In the genomic region with DNA sequence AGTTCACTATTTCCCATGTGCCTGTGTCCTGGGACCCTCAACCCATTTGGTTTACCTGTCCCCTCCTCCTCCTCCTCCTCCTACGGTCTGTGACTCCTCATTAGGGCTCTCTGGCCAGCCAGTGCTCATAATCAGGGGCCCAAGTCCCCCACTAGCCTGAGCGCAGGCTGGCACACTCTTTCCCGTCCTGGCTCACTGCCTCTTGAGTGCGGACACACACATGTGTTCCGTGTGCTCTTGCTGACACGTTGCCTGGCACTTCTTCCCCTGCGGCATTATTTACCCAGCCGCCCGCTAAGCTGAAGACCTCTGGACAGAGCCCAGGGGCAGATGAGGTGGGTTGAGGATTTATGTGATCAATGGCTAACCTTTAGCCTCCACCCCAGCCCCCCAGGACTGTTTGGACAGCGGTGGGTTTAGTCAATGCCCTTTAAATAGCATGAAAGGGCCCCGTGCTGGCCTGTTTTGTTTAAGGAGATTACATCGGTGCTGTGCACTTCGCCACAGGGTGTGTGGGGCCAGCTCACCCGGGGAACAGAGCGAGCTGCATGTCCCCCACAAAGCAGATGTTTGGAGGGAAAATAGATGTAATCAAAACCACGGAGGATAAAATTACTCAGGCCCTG, we compare ENCODE assay signal across 17 mouse cellular contexts. TPM values are rescaled to one million over a fixed set of nuclear protein-coding genes. Genes with fewer than 3 reads are reported as not detected.
DNase-seq lines count a peak whose midpoint lies in the region; ATAC-seq and TF ChIP-seq lines count a peak whose summit lies in the region.
"Had no signal": no experiment of that assay in that cellular context is flagged by ENCODE, and none has a peak within 500 bp of the region (broad histone marks: within the 10 kb centered on the region; RNA-seq: fewer than 3 reads in every experiment).

No protein-coding gene starts in this region.

- H3K27me3 ChIP-seq in embryonic facial prominence, embryonic 15.5 days = no peaks in the 10 kb centered on the region
- peaks cover 45% of the 10 kb centered on the region for H3K27me3 ChIP-seq in midbrain, embryonic 11.5 days (ENCODE audit: control insufficient read depth, insufficient read depth, low read length)
- H3K27me3 ChIP-seq in forebrain, embryonic 14.5 days (replicated peaks; ENCODE audit: control insufficient read depth, insufficient read depth, low read length) = peaks cover 5% of the 10 kb centered on the region; the same call in 1 of the 2 replicates

- no peaks in the 10 kb centered on the region for H3K9me3 ChIP-seq in embryonic facial prominence, embryonic 15.5 days (replicated peaks)
- H3K9me3 ChIP-seq in midbrain, embryonic 11.5 days (ENCODE audit: control insufficient read depth, low read length) = no peaks in the 10 kb centered on the region
- H3K9me3 ChIP-seq in forebrain, embryonic 14.5 days (replicated peaks; ENCODE audit: control insufficient read depth, low read length) = no peaks in the 10 kb centered on the region
- H3K9me3 ChIP-seq: limb, embryonic 15.5 days had no signal

- intact Hi-C loops in gastrocnemius, adult 2 months (cut with DNase I) = no loop called here
- intact Hi-C loops in gastrocnemius, postnatal 14 days (cut with DNase I; ENCODE audit: low total_unique reads) = no loop called here

- no peak overlapping the region for H3K4me3 ChIP-seq in gastrocnemius, adult 2 months
- H3K4me3 ChIP-seq in embryonic facial prominence, embryonic 15.5 days (replicated peaks) = no peak overlapping the region
- no peak overlapping the region for H3K4me3 ChIP-seq in midbrain, embryonic 11.5 days (ENCODE audit: low read depth, low read length)
- no peak overlapping the region for H3K4me3 ChIP-seq in forebrain, embryonic 14.5 days (ENCODE audit: low read depth, low read length)
- H3K4me3 ChIP-seq: forebrain, embryonic 13.5 days; heart, adult 2 months; limb, embryonic 15.5 days had no signal

- 13% methylated on average over 16 of the region's 16 CpGs for WGBS in embryonic facial prominence, embryonic 15.5 days
- WGBS in midbrain, embryonic 11.5 days = 4% methylated on average over 16 of the region's 16 CpGs
- 9% methylated on average over 16 of the region's 16 CpGs for WGBS in forebrain, embryonic 14.5 days

- H3K4me2 ChIP-seq in embryonic facial prominence, embryonic 15.5 days (replicated peaks) = peak overlapping the region; percentile 24
- H3K4me2 ChIP-seq in midbrain, embryonic 11.5 days = peak overlapping the region; percentile 19; the same call in 1 of the 2 replicates
- H3K4me2 ChIP-seq in forebrain, embryonic 14.5 days (ENCODE audit: low read length) = no peak overlapping the region
- H3K4me2 ChIP-seq: forebrain, embryonic 13.5 days; limb, embryonic 15.5 days had no signal

- no peak for TF ChIP-seq CTCF in gastrocnemius, adult 2 months (IDR thresholded peaks at IDR 0.05)

- H3K9ac ChIP-seq in embryonic facial prominence, embryonic 15.5 days = no peak overlapping the region
- 0 out of 2 replicates have a peak overlapping the region, but pooled peaks have one; percentile 27 for H3K9ac ChIP-seq in midbrain, embryonic 11.5 days (ENCODE audit: low read length)
- no peak overlapping the region for H3K9ac ChIP-seq in forebrain, embryonic 14.5 days (ENCODE audit: low read length)
- H3K9ac ChIP-seq: forebrain, embryonic 13.5 days; limb, embryonic 15.5 days had no signal

- peak; percentile 24 for DNase-seq in gastrocnemius, adult 2 months
- DNase-seq in gastrocnemius, postnatal 14 days = no peak
- peak; percentile 54 for DNase-seq in embryo, embryonic 10.5 days (ENCODE audit: low spot score)
- peak; percentile 89 for DNase-seq in midbrain, embryonic 11.5 days (ENCODE audit: low spot score, missing footprints)
- no peak for DNase-seq in spleen, postnatal 36 days (ENCODE audit: low spot score in 2 of 2)
- no peak for DNase-seq in forebrain, embryonic 14.5 days (ENCODE audit: low spot score)
- DNase-seq in kidney, adult 11 months = no peak
- DNase-seq: cerebellum, adult 2 months; heart, adult 2 months; heart, postnatal 4 days; kidney, postnatal 10 days; layer of hippocampus, adult 9-11 months; right cerebral cortex, postnatal 4 days had no signal

- H3K27ac ChIP-seq in gastrocnemius, adult 2 months = no peak overlapping the region
- peak overlapping the region; percentile 52 for H3K27ac ChIP-seq in embryonic facial prominence, embryonic 15.5 days (replicated peaks)
- H3K27ac ChIP-seq in midbrain, embryonic 11.5 days (ENCODE audit: low read depth, low read length) = no peak overlapping the region
- no peak overlapping the region for H3K27ac ChIP-seq in forebrain, embryonic 14.5 days (ENCODE audit: low read depth, low read length)
- H3K27ac ChIP-seq: forebrain, embryonic 13.5 days; heart, adult 2 months; limb, embryonic 15.5 days had no signal

- peaks cover 56% of the 10 kb centered on the region for H3K4me1 ChIP-seq in embryonic facial prominence, embryonic 15.5 days
- peaks cover 9% of the 10 kb centered on the region for H3K4me1 ChIP-seq in midbrain, embryonic 11.5 days (ENCODE audit: control insufficient read depth, insufficient read depth, low read length)
- H3K4me1 ChIP-seq in forebrain, embryonic 14.5 days (ENCODE audit: control insufficient read depth, insufficient read depth, low read length) = no peaks in the 10 kb centered on the region

- ATAC-seq in embryonic facial prominence, embryonic 15.5 days (ENCODE audit: insufficient number of reproducible peaks, low FRiP score, low TSS enrichment, low read depth) = peak; percentile 31; the same call in 1 of the 2 replicates
- peak; percentile 58 for ATAC-seq in midbrain, embryonic 11.5 days (ENCODE audit: low FRiP score)
- ATAC-seq in forebrain, embryonic 14.5 days = no peak
- ATAC-seq: forebrain, embryonic 13.5 days had no signal

- no peaks in the 10 kb centered on the region for H3K36me3 ChIP-seq in embryonic facial prominence, embryonic 15.5 days
- H3K36me3 ChIP-seq in midbrain, embryonic 11.5 days (ENCODE audit: control insufficient read depth, insufficient read depth, low read length) = no peaks in the 10 kb centered on the region
- H3K36me3 ChIP-seq in forebrain, embryonic 14.5 days (ENCODE audit: control insufficient read depth, insufficient read depth, low read length) = no peaks in the 10 kb centered on the region
- H3K36me3 ChIP-seq: limb, embryonic 15.5 days had no signal

RNA-seq across cellular contexts. Expression of gene Alx4, which starts 20.2 kb away (rescaled TPM):
- under 1 TPM; 0.08 to 0.67 TPM for total RNA-seq in gastrocnemius, adult 2 months (2021)
- total RNA-seq in gastrocnemius, postnatal 14 days (2021) = under 1 TPM; 0.40 to 0.51 TPM
- polyA plus RNA-seq in embryonic facial prominence, embryonic 15.5 days (2015; fragmentation: Nextera tagmentation; extraction: Ambion mirVana) = 14.3 and 14.9 TPM in 2 replicates
- polyA plus RNA-seq in midbrain, embryonic 11.5 days (2014; fragmentation: Nextera tagmentation; extraction: Ambion mirVana) = 3.9 and 4.4 TPM in 2 replicates
- 0.50 and 0.78 TPM in 2 replicates for polyA plus RNA-seq in forebrain, embryonic 14.5 days (2014; fragmentation: Nextera tagmentation; extraction: Ambion mirVana)
- polyA plus RNA-seq: C2C12 had no signal

Comparison
In these comparisons a context has a peak if more than half of its experiments do, and no peak if none do; other contexts are left out.
1. DNase-seq: peak in gastrocnemius, adult 2 months (single experiment), embryo, embryonic 10.5 days (single experiment) and midbrain, embryonic 11.5 days (single experiment); none in gastrocnemius, postnatal 14 days (single experiment), spleen, postnatal 36 days (0 of 2), forebrain, embryonic 14.5 days (single experiment) and kidney, adult 11 months (single experiment).